Mouse (Mus musculus) C2C12 (cell line): ENCODE measurements at regions not wholly inside any gene's neighbourhood (a gene's known extent, or its start where the extent isn't known, plus 50 kb on each side); places are given as distances from the start of the nearest gene placed in this dataset.

Experiments used
- H3K27me3 ChIP-seq: one replicate; pipeline ENCODE4 v1.6.1; 2011; ENCODE audit not compliant: control insufficient read depth, insufficient read depth, insufficient read length
- H3K36me3 ChIP-seq: one replicate; pipeline ENCODE4 v1.6.1; 2011; ENCODE audit not compliant: control insufficient read depth, insufficient read depth
- H3K4me3 ChIP-seq: one replicate; pipeline ENCODE4 v1.5.1; 2011; ENCODE audit warnings: mild to moderate bottlenecking, control low read depth; ENCODE audit not compliant: poor library complexity, insufficient read depth, severe bottlenecking
- H3K79me2 ChIP-seq: one replicate; pipeline ENCODE4 v1.6.1; 2011; ENCODE audit not compliant: control insufficient read depth, insufficient read depth
- H3K79me3 ChIP-seq: one replicate; pipeline ENCODE4 v1.6.1; 2011; ENCODE audit warnings: low read depth, control low read depth
- H3ac ChIP-seq: one replicate; pipeline ENCODE3; 2011; ENCODE audit warnings: low read depth; ENCODE audit not compliant: control insufficient read depth, insufficient read length
- CEBPB ChIP-seq: IDR thresholded peaks from one replicate; pipeline ENCODE4 v1.6.1; 2011; ENCODE audit warnings: low read depth, mild to moderate bottlenecking, control low read depth, moderate library complexity
- CTCF ChIP-seq: IDR thresholded peaks from one replicate; pipeline ENCODE4 v1.5.1; 2011; ENCODE audit not compliant: control insufficient read depth, insufficient read depth, insufficient read length
- FOSL1 ChIP-seq: IDR thresholded peaks from one replicate; pipeline ENCODE4 v1.8.0; 2011; ENCODE audit warnings: mild to moderate bottlenecking, low read length; ENCODE audit not compliant: poor library complexity, insufficient read depth, severe bottlenecking
- MAX ChIP-seq: IDR thresholded peaks from one replicate; pipeline ENCODE4 v1.6.1; 2011; ENCODE audit warnings: mild to moderate bottlenecking, control low read depth
- MYOD1 ChIP-seq: IDR thresholded peaks from one replicate; pipeline ENCODE4 v1.6.1; 2011; ENCODE audit warnings: low read depth; ENCODE audit not compliant: control insufficient read depth, insufficient read length
- MYOG ChIP-seq: IDR thresholded peaks from one replicate; pipeline ENCODE4 v1.6.1; 2011; ENCODE audit not compliant: control insufficient read depth, insufficient read length; ENCODE audit errors: extremely low read depth
- USF1 ChIP-seq: IDR thresholded peaks from one replicate; pipeline ENCODE4 v1.6.1; 2011; ENCODE audit warnings: low read depth, mild to moderate bottlenecking, control low read depth, moderate library complexity

DNA sequence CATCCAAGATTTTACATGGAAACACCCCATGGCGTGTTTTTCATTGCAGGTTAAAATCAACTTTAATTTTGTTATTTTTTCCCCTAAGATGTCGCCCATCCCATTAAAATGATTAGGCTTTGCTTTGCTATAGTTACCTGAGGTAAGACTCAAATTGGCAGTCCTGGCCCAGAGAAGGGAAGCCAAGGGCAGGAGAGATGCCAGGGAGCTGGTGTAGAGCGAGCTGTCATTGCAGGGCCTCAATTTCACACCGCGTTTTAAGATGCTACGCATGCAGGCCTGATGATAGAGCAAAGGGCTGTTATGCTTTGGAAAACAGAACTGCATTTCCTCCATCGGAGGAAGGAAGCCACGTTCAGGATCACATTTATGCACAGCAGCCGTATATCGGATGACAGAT is 852.7 kb upstream of the Sox9 start:
- TF ChIP-seq MYOG (no peak), MYOD1 (no peak), CEBPB (no peak), CTCF (no peak), USF1 (no peak), FOSL1 (no peak), MAX (no peak)
- no peaks in the 10 kb centered on the region for H3K79me3 ChIP-seq
- no peaks in the 10 kb centered on the region for H3K27me3 ChIP-seq
- no peak overlapping the region for H3ac ChIP-seq
- H3K4me3 ChIP-seq, result no peak overlapping the region
- H3K36me3 ChIP-seq, result no peaks in the 10 kb centered on the region
- H3K79me2 ChIP-seq, result no peaks in the 10 kb centered on the region

DNA sequence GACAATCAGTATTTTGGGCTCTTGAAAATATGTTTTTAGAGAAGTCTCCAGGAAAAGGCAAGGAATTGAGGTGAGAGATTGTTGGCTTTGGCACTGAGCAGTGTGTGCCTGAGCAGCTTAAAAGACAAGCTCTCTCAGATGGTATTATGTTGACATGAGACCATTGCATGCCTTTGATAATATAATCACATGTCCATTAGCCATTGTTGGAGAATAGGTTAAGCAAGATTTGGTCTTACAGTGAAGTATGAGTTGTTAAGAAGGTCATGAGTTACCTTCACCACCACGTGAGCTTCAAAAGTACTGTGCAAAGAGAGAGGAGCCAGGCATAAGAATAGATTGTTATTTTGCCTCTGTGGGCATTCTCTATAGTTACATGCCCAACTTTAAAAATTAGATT is 850.0 kb upstream of the Sox9 start:
- Histone ChIP-seq H3ac (no peak overlapping the region), H3K79me3 (no peaks in the 10 kb centered on the region), H3K4me3 (no peak overlapping the region), H3K27me3 (no peaks in the 10 kb centered on the region), H3K79me2 (no peaks in the 10 kb centered on the region), H3K36me3 (no peaks in the 10 kb centered on the region)
- no peak for TF ChIP-seq MYOD1
- TF ChIP-seq CTCF, result no peak

DNA sequence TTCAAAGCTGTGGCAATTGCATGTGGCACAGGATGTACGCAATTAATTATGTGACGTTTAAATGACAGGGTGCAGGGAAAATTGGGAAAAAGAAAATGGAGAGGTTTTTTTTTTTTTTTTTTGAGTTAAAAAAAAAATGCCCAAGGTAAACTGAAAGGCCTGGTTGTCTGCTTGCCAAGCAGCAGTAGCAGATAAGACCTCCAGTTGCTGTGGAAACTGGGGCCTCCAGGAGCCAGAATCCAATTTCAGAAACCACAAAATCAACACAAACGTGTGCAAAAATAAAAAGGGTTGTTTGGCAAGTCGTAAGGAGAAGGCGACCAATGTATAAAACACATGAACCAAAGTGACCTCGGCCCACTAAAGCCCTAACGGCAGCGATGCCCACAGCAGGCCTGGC is 837.7 kb upstream of the Sox9 start:
- Histone ChIP-seq H3K36me3 (no peaks in the 10 kb centered on the region), H3K79me3 (no peaks in the 10 kb centered on the region), H3K27me3 (no peaks in the 10 kb centered on the region), H3ac (no peak overlapping the region), H3K4me3 (no peak overlapping the region), H3K79me2 (no peaks in the 10 kb centered on the region)
- TF ChIP-seq MYOG (no peak), MYOD1 (no peak), FOSL1 (no peak), USF1 (no peak), MAX (no peak), CTCF (no peak), CEBPB (no peak)

DNA sequence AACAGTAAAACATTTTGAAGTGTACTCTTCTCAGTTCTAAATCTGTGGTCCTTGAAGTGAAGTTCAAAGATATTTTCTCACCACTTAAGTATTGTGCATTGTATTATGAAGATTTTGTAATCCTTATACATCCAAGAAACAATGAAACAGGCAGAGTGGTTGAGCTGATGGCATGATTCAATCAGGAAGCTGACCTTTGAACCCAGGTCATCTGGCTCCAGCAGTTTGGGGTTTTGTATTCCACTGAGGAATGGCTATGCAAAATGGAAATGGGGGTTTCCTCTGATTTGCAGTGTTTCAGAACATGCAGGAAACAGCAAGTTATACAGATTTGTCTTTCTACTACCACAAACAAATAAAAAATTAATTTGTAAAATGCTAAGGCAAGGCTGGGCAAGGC is 836.2 kb upstream of the Sox9 start:
- Histone ChIP-seq H3K79me3 (no peaks in the 10 kb centered on the region), H3K27me3 (no peaks in the 10 kb centered on the region), H3K36me3 (no peaks in the 10 kb centered on the region), H3ac (no peak overlapping the region), H3K4me3 (no peak overlapping the region), H3K79me2 (no peaks in the 10 kb centered on the region)
- TF ChIP-seq MAX, result no peak
- no peak for TF ChIP-seq CEBPB
- TF ChIP-seq MYOD1, result no peak
- TF ChIP-seq FOSL1, result no peak
- no peak for TF ChIP-seq MYOG

DNA sequence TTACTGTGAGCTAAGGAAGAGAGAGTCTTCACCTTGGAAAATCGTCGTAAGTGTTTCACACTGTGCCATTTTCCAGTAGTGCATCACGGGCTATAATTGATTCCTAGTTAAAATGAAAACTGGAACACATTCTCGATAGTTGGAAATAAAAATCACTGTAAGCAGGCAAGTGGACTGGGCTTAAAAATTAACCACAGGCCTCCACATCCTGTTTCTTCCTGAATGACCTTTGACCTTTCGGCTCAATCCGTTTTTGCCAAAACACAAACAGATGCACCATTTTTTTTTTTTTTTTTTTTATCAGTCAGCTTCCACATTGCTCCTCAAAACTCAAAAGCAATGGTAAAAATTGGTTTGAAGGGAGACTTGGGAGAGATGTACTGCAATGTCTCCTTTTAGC is 834.4 kb upstream of the Sox9 start:
- H3K27me3 ChIP-seq, result no peaks in the 10 kb centered on the region
- no peaks in the 10 kb centered on the region for H3K79me2 ChIP-seq
- no peaks in the 10 kb centered on the region for H3K36me3 ChIP-seq
- H3ac ChIP-seq, result no peak overlapping the region
- TF ChIP-seq MYOG (no peak), MAX (no peak), FOSL1 (no peak), CEBPB (no peak), CTCF (no peak), MYOD1 (no peak)
- no peak overlapping the region for H3K4me3 ChIP-seq
- no peaks in the 10 kb centered on the region for H3K79me3 ChIP-seq

DNA sequence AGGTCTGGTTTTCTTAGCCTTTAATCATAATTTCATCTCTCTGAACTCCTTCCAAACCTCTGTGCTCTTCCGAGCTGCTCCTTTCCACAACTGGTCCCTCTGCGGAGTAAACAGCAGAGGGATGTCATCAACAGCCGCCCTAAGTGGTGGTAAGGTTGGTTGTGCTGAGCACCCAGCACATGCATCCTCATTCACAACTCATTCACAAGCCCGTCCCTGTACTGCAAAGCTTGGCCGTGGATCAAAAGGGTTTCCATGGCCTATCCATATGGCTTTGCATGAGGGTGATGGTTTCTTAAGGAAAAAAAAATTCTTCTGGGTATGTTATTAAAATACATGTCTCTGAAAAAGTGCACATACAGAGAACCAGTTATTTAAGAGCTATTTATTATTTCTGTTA is 828.6 kb upstream of the Sox9 start:
- TF ChIP-seq MYOG (no peak), MAX (no peak), CEBPB (no peak)
- no peak overlapping the region for H3K4me3 ChIP-seq

More for the DNA sequence above, 828.6 kb upstream of the Sox9 start:
- no peaks in the 10 kb centered on the region for H3K79me2 ChIP-seq
- no peak overlapping the region for H3ac ChIP-seq
- no peaks in the 10 kb centered on the region for H3K79me3 ChIP-seq
- no peaks in the 10 kb centered on the region for H3K27me3 ChIP-seq
- no peaks in the 10 kb centered on the region for H3K36me3 ChIP-seq
